Mouse (Mus musculus) liver, embryonic 15.5 days (tissue): ENCODE results near the gene Keap1. TPM values are rescaled to one million over a fixed set of nuclear protein-coding genes. Genes with fewer than 3 reads are reported as not detected.
"Not testable (repeated sequence)": the region's sequence is repeated elsewhere in the genome, so short reads cannot be mapped to it uniquely, and the experiment has no call there.

Experiments
- ATAC-seq: fragments of 200-750 bp; cut with Nextera tagmentation; 2 replicates; pipeline ENCODE4 v1.8.0; 2017; ENCODE audit warnings: moderate number of reproducible peaks, mild to moderate bottlenecking, moderate library complexity; ENCODE audit not compliant: insufficient read depth
- H3K27ac ChIP-seq: fragments of 300-500 bp; sonication (generic); replicated peaks from 2 replicates; pipeline ENCODE4 v1.5.1; 2015; ENCODE audit warnings: mild to moderate bottlenecking, inconsistent platforms
- H3K27me3 ChIP-seq: fragments of 300-500 bp; sonication (generic); 2 replicates; pipeline ENCODE4 v1.6.1; 2015; ENCODE audit warnings: mild to moderate bottlenecking, inconsistent platforms
- H3K36me3 ChIP-seq: fragments of 300-500 bp; sonication (generic); replicated peaks from 2 replicates; pipeline ENCODE4 v1.6.1; 2015; ENCODE audit warnings: moderate library complexity, mild to moderate bottlenecking, inconsistent platforms
- H3K4me1 ChIP-seq: fragments of 300-500 bp; sonication (generic); replicated peaks from 2 replicates; pipeline ENCODE4 v1.6.1; 2015; ENCODE audit warnings: inconsistent platforms
- H3K4me2 ChIP-seq: fragments of 300-500 bp; sonication (generic); 2 replicates; pipeline ENCODE4 v1.6.1; 2015; ENCODE audit warnings: moderate library complexity, mild to moderate bottlenecking, inconsistent platforms
- H3K4me3 ChIP-seq: fragments of 300-500 bp; sonication (generic); replicated peaks from 2 replicates; pipeline ENCODE4 v1.5.1; 2015; ENCODE audit warnings: mild to moderate bottlenecking, inconsistent platforms
- H3K9ac ChIP-seq: fragments of 300-500 bp; sonication (generic); 2 replicates; pipeline ENCODE4 v1.6.1; 2015; ENCODE audit warnings: moderate library complexity, mild to moderate bottlenecking, inconsistent platforms
- H3K9me3 ChIP-seq: fragments of 300-500 bp; sonication (generic); replicated peaks from 2 replicates; pipeline ENCODE4 v1.6.1; 2016; ENCODE audit warnings: inconsistent platforms
- WGBS: fragments of 180-500 bp; shearing (Covaris S2); methylation state at CpG from one replicate; pipeline ENCODE4 v1.1.7; 2015; ENCODE audit warnings: mixed read lengths; ENCODE audit not compliant: insufficient replicate concordance; 5-methylcytosine and 5-hydroxymethylcytosine counted together
- polyA plus RNA-seq: library from polyadenylated mRNA; unstranded; fragments of >200 nt; fragmentation: Nextera tagmentation; extraction: Ambion mirVana; gene quantifications from 2 replicates; pipeline ENCODE4 v1.2.1, GENCODE M21; 2015

Gene Keap1
- polyA plus RNA-seq, 1 experiment from 2014 or later, result 27.9 TPM

DNA sequence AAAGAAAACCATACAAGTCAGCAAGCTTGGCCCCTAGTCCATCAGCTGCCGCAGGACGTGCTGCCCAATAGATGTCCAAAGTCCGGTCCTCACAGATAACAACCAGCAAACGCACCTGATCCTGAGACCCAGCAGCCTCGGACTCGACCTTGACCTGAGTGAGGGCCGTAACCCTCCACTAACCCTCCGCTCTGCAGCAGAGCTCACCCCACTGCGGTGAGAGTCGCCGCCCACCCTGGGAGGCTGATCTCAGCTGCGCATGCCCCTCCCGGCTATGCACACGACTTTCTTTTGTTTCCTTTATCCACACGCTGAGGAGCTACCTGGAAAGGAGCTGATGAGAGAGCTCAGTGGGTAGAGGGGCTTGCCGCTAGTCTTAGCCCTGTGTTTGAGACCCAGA is 11.8 kb downstream of the Keap1 start:
- peaks cover 47% of the 10 kb centered on the region for H3K4me1 ChIP-seq

DNA sequence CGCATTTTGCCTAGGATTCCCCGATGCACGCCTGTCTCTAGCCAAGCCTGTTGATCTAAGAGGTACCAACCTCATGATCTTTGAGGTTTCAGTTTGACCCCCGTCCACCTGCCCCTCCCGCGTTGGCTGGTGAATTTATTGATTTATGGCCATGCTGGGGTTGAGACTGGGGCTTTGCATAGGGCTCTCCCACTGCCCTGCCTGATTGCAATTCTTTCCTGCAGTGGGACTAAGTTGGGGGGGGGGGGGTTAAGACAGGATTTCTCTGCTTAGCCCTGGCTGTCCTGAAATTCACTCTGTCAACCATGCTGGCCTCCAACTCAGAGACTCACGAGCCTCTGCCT is 13.8 kb downstream of the Keap1 start:
- Histone ChIP-seq H3K9ac (peak overlapping the region; percentile 18; the same call in 1 of the 2 replicates), H3K4me2 (peak overlapping the region; percentile 76), H3K4me3 (peak overlapping the region; percentile 51), H3K4me1 (peaks cover 55% of the 10 kb centered on the region), H3K36me3 (peaks cover 13% of the 10 kb centered on the region), H3K27me3 (no peaks in the 10 kb centered on the region), H3K9me3 (no peaks in the 10 kb centered on the region), H3K27ac (peak overlapping the region; percentile 59)
- ATAC-seq, result no peak
- WGBS, result 6% methylated on average over 7 of the region's 7 CpGs

More for the DNA sequence above, 11.8 kb downstream of the Keap1 start:
- Histone ChIP-seq H3K4me2 (peak overlapping the region; percentile 67), H3K9me3 (no peaks in the 10 kb centered on the region), H3K4me3 (peak overlapping the region; percentile 32), H3K27ac (peak overlapping the region; percentile 71), H3K36me3 (peaks cover 33% of the 10 kb centered on the region), H3K27me3 (no peaks in the 10 kb centered on the region), H3K9ac (peak overlapping the region; percentile 13; the same call in 1 of the 2 replicates)
- ATAC-seq, result peak; percentile 35
- WGBS, result 13% methylated on average over 16 of the region's 16 CpGs

DNA sequence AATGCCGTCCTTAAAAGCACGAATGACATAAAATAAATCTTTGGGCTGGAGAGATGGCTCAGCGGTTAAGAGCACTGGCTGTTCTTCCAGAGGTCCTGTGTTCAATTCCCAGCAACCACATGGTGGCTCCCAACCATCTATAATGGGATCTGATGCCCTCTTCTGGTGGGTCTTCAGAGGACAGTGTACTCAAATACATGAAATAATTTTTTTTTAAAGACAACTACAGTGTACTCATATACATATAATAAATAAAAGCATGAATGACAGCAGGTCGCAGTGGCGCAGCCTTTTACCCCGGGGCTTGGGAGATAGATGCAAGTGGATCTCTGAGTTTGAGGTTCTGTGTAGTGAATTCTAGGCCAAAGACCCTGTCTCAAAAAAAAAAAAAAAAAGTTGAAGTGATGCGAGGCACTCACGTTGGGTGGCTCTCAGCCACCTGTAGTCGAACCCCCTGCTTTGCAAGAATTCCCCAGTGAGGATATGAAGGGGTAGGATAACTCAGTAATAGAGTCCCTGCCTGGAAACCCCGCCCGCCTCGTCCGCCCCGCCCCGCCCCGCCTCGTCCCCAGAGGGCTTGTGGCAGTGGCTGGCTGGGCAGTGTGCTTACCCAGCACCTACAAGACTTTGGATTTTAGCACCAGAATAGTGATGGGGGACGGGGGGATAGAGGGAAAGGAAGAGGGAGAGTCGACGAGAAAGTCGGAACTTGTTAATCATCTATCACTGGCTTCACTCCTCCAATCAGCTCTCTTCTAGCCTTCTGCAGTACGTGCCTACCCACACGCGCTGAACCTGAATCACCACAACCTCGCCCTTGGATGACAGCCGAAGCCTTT is 14.4 kb downstream of the Keap1 start:
- peaks cover 55% of the 10 kb centered on the region for H3K4me1 ChIP-seq
- 16% methylated on average over 26 of the region's 26 CpGs for WGBS

DNA sequence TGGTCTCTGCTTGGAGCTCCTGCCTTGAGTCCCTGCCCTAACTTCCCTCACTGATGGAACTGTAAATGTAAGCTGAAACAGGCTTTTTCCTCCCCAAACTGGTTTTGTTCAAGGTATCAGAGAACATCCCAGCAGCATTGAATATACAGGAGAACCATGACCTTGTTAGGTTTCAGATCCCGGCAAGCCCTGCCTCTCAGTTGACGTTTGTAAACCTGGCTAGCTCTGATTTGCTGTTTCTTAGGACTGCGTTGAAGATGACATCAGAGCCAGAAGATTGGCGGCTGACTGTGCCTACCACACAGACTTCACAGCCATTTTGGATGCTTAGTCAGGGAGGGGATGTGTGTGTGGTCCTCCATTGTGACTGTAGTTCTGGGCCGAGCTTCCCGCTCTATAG is 15.3 kb downstream of the Keap1 start:
- Histone ChIP-seq H3K36me3 (no peaks in the 10 kb centered on the region), H3K4me2 (no peak overlapping the region), H3K27ac (no peak overlapping the region), H3K9me3 (0 out of 2 replicates have a peak, but pooled peaks cover 4% of the 10 kb centered on the region), H3K9ac (no peak overlapping the region), H3K27me3 (no peaks in the 10 kb centered on the region), H3K4me1 (peaks cover 55% of the 10 kb centered on the region), H3K4me3 (no peak overlapping the region)
- ATAC-seq, result no peak
- 78% methylated on average over 6 of the region's 6 CpGs for WGBS

More for the DNA sequence above, 14.4 kb downstream of the Keap1 start:
- Histone ChIP-seq H3K9me3 (0 out of 2 replicates have a peak, but pooled peaks cover 3% of the 10 kb centered on the region), H3K4me3 (peak overlapping the region; percentile 51), H3K4me2 (peak overlapping the region; percentile 76), H3K27me3 (no peaks in the 10 kb centered on the region), H3K27ac (peak overlapping the region; percentile 59), H3K9ac (peak overlapping the region; percentile 18; the same call in 1 of the 2 replicates), H3K36me3 (peaks cover 8% of the 10 kb centered on the region)
- ATAC-seq, result peak; percentile 45

DNA sequence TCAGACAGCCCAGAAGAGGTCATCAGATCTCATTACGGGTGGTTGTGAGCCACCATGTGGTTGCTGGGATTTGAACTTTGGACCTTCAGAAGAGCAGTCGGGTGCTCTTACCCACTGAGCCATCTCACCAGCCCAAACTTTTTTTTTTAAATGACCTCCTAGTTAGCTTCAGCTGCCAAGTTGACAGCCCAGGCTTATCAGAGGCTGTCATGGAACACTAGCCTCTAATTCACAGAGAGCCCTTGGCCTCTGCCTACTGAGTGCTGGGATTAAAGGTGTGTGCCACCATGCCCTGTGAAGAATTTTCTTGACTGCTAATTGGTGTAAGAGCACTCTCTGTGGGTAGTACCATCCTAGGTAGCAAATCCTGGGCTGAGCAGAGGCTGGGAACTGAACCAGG is 15.7 kb downstream of the Keap1 start:
- WGBS, result 91% methylated on average over 2 of the region's 2 CpGs
- H3K4me3 ChIP-seq, H3K36me3 ChIP-seq, ATAC-seq, H3K27me3 ChIP-seq, H3K9ac ChIP-seq, H3K9me3 ChIP-seq, H3K4me2 ChIP-seq, H3K27ac ChIP-seq: not testable (repeated sequence)
- H3K4me1 ChIP-seq, result peaks cover 55% of the 10 kb centered on the region

DNA sequence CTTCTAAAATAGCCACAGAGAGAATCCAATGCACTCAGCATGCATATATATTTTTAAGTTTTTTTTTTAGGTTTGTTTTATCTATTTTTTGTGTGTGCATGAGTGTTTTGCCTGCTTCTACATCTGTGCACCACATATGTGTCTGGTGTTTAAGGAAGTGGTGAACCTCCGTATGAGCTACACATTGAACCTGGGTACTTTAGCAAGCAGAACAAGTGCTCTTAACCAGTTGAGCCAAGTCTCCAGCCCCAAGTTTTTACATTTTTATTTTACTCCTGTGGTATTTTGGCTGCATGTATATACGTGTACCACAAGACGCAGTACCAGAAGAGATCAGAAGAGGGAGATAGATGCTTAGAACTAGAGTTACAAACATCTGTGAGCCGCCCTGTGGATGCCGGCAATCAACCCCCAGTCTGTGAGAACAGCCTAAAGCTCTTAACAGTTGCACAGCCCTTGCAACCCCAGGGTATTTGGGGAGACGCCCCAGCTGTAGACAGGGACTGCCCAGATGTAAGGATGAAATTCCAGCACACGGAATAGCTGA is 17.7 kb downstream of the Keap1 start:
- H3K4me1 ChIP-seq, result peaks cover 37% of the 10 kb centered on the region
- WGBS, result 10% methylated on average over 7 of the region's 7 CpGs
- H3K27me3 ChIP-seq, result no peaks in the 10 kb centered on the region
- ATAC-seq, result peak; percentile 29; the same call in 1 of the 2 replicates
- H3K4me2 ChIP-seq, result peak overlapping the region; percentile 81
- 0 out of 2 replicates have a peak, but pooled peaks cover 4% of the 10 kb centered on the region for H3K9me3 ChIP-seq
- peak overlapping the region; percentile 56 for H3K9ac ChIP-seq
- peak overlapping the region; percentile 88 for H3K27ac ChIP-seq
- H3K36me3 ChIP-seq, result no peaks in the 10 kb centered on the region
- H3K4me3 ChIP-seq, result peak overlapping the region; percentile 60

DNA sequence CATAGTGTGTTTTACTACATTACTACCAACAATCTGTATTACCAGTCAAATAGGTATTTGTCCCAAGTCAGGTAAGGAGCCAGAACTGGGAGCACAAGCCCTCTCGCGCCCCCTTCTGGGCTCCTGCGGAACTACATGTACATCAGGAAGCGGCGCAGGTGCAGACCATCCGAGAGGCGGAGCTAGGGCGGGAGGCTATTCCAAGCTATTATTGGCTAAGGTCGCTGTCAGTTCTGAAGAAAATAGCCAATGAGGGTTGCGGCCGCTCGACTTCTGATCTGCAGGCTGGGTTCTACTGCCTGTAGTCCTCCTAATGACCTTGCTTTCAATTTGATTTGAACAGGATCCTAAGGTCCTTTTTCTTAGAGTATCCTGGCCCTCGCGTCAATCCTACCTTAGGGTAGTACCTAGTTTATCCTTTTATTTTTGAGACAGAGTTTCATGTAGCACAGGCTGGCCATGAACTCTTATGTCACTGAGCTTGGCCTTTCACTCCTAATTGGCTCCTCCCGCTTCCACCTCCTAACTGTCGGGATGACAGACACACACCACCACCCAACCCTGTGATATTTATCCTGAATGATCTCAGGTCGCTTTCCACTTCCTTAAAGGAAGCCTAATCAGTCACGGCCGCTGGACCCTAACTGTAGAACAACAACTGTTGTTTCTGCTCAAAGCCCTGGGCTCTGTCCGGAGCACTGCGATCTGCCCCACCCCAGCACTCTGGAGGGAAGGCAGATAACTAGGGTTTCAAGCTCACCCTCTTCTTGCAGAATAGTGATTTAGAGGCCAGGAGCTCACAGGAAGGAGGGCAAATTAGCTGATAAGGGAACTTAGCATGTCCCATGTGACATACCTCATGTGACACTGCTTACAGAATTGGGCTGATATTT is 18.4 kb downstream of the Keap1 start:
- Histone ChIP-seq H3K4me1 (peaks cover 35% of the 10 kb centered on the region), H3K27ac (peak overlapping the region; percentile 88), H3K9ac (peak overlapping the region; percentile 56), H3K4me3 (peak overlapping the region; percentile 60), H3K36me3 (no peaks in the 10 kb centered on the region), H3K27me3 (no peaks in the 10 kb centered on the region), H3K9me3 (0 out of 2 replicates have a peak, but pooled peaks cover 4% of the 10 kb centered on the region), H3K4me2 (peak overlapping the region; percentile 81)
- 3% methylated on average over 21 of the region's 21 CpGs for WGBS
- ATAC-seq, result peak; percentile 88

DNA sequence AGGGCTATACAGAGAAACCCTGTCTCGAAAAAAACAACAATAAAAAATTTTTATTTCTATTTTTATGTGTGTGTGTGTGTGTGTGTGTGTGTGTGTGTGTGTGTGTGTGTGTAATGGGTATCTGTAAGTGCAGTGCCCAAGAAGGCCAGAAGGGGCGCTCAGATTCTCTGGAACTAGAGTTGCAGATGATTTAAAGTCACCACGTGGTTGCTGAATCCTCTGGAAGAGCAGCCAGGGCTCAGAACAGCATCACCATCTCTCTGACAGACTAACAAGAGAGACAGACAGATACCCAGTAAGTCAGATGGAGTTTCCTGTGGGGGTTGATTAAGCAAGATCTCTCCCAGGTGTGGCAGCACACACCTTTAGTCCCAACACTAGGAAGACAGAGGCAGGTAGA is 19.3 kb downstream of the Keap1 start:
- ATAC-seq, result no peak
- H3K27ac ChIP-seq, result no peak overlapping the region
- H3K4me3 ChIP-seq, result no peak overlapping the region
- H3K36me3 ChIP-seq, result no peaks in the 10 kb centered on the region
- 49% methylated on average over 3 of the region's 3 CpGs for WGBS
- peaks cover 29% of the 10 kb centered on the region for H3K4me1 ChIP-seq
- H3K27me3 ChIP-seq, result no peaks in the 10 kb centered on the region
- H3K9me3 ChIP-seq, result 0 out of 2 replicates have a peak, but pooled peaks cover 4% of the 10 kb centered on the region
- H3K4me2 ChIP-seq, result no peak overlapping the region
- no peak overlapping the region for H3K9ac ChIP-seq

DNA sequence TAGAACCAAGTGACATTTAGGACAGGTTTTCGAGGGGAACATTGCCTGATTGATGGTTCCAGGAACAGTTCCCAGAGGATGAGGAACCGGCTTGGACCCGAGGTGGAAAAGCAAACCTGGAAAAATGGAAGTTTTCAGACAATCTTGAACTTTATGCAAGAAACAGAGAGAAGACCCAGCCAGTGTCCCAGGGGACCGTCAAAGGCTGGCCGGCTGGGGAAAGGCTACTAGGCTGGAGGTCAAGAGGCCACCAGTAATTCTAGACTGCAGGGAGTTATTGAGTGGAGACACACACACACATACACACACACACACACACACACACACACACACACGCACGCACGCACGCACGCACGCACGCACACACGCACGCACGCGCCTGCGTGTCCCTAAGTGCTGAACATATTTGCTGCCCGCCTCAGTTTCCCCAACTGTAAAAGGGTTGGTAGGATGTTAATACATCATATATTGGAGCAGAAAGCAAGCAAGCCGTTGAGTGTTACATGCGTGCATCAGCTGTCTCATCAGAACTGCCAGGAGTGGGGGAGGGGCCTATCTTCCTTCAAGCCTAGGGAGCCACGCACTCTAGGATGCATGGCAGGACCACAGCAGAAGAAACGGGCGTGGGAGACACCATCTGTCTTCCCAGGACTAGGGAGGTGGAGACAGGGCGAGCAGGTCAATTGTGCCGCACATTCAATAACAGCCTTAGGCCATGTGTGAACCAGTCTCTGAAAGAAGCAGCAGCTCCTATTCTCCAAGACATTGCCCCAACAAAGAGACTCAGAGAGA is 22.9 kb downstream of the Keap1 start:
- Histone ChIP-seq H3K36me3 (no peaks in the 10 kb centered on the region), H3K9ac (no peak overlapping the region), H3K4me3 (no peak overlapping the region), H3K27me3 (no peaks in the 10 kb centered on the region), H3K4me1 (peaks cover 16% of the 10 kb centered on the region), H3K4me2 (no peak overlapping the region), H3K9me3 (0 out of 2 replicates have a peak, but pooled peaks cover 4% of the 10 kb centered on the region), H3K27ac (no peak overlapping the region)
- 70% methylated on average over 25 of the region's 25 CpGs for WGBS
- ATAC-seq, result no peak

DNA sequence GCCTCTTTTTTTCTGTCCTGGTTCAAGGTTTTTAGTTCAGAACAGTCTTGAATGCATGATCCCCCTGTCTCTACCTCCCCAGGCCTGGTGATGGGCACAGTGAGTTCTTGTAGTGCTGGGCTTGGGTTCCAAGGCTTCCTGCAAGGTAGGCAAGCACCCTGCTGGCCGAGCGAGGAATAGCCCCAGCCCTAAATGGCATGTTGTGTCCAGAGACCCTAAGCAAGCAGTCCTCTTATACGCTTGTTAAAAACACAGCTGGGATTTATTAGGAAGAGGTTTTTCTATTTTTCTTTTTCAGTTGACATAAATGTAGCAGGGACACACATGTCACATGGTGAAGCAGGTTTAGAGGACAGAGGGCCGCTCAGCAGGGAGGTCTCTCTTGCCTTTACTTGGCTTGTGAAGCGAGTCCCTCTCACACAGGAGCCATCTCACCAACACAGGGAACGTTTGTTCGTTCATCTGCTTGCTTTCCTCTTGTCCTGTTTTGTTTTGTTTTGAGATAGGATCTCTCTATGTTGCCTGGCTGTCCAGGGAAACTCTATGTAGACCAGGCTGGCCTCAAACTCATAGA is 25.5 kb downstream of the Keap1 start:
- ATAC-seq, result no peak
- Histone ChIP-seq H3K4me3 (no peak overlapping the region), H3K4me1 (peaks cover 16% of the 10 kb centered on the region), H3K9me3 (no peaks in the 10 kb centered on the region), H3K27ac (no peak overlapping the region), H3K4me2 (no peak overlapping the region), H3K9ac (no peak overlapping the region), H3K27me3 (no peaks in the 10 kb centered on the region), H3K36me3 (no peaks in the 10 kb centered on the region)
- WGBS, result 49% methylated on average over 7 of the region's 7 CpGs
